Mouse (Mus musculus): ENCODE measurements around the gene Isg15.

GRCm38 (mm10) chr4:156184291-156184954 is 16.2 kb downstream of the Isg15 start:
- TF ChIP-seq CTCF (IDR thresholded peaks at IDR 0.05; ENCODE audit: low read depth) (no peak), EP300 (IDR thresholded peaks at IDR 0.05; ENCODE audit: low read depth) (no peak)
